Mouse (Mus musculus): Measurements from ENCODE around the gene Cox5a. TPM values are rescaled to one million over a fixed set of nuclear protein-coding genes. Genes with fewer than 3 reads are reported as not detected.

The Cox5a gene
- polyA plus RNA-seq, 1 experiment from 2014 or later, result 1,314 TPM

DNA sequence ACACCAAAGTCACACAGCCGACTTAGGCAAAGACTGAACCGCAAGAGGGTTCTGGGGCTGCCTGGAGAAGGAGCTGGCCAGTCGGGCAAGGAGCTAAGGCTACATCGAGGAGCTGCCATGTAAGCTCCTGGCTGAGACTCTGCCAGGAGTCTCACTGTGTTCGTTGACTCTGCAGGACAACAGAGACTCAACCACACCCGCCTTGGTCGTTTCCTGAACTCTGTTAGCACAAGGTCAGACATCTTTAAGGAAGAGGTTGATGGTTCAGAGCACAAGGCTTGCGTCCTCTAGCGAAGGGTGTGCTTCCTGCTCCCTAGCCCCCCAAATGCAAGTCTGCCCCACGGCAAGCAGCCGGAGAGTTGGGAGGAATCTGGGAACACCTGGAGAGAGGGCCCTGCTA is 26.8 kb downstream of the Cox5a start:
- Histone ChIP-seq H3K27ac (no peak overlapping the region), H3K4me3 (replicated peaks; ENCODE audit: low read depth, low read length) (no peak overlapping the region), H3K9me3 (replicated peaks; ENCODE audit: low read length) (no peaks in the 10 kb centered on the region), H3K27me3 (ENCODE audit: insufficient read depth, low read length) (no peaks in the 10 kb centered on the region), H3K9ac (ENCODE audit: low read depth, low read length) (no peak overlapping the region), H3K36me3 (ENCODE audit: insufficient read depth, low read length) (peaks cover 47% of the 10 kb centered on the region), H3K4me2 (ENCODE audit: low read length) (no peak overlapping the region), H3K4me1 (replicated peaks; ENCODE audit: insufficient read depth, low read length) (peaks cover 7% of the 10 kb centered on the region; the same call in 1 of the 2 replicates)
- DNase-seq (ENCODE audit: low spot score) (no peak), ATAC-seq (replicated peaks; ENCODE audit: low FRiP score, low read depth) (no peak)
- TF ChIP-seq CTCF (IDR thresholded peaks at IDR 0.05; ENCODE audit: low read depth), result no peak
- 89% methylated on average over 11 of the region's 11 CpGs for WGBS

DNA sequence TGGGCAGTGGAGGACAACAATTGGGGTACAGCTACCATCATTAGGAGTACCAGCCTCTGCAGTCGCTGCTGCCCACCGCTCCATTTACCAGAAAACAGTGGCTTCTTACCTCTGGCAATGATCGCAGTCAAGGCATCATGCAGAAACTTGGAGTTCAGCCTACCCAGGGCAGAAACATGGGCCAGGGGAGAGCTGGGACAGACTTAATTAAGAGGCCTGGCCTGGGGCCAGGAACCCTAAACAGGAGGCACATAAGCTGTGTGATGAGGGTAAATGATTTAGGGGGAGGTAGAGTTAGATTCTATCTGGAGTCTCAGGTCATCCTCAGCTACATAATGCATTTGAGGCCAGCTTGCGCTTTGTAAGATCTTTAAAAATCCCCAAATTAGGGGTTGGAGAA is 28.1 kb downstream of the Cox5a start:
- Histone ChIP-seq H3K9me3 (replicated peaks; ENCODE audit: low read length) (no peaks in the 10 kb centered on the region), H3K27me3 (ENCODE audit: insufficient read depth, low read length) (no peaks in the 10 kb centered on the region), H3K9ac (ENCODE audit: low read depth, low read length) (no peak overlapping the region), H3K27ac (no peak overlapping the region), H3K36me3 (ENCODE audit: insufficient read depth, low read length) (peaks cover 36% of the 10 kb centered on the region), H3K4me1 (replicated peaks; ENCODE audit: insufficient read depth, low read length) (peaks cover 7% of the 10 kb centered on the region; the same call in 1 of the 2 replicates), H3K4me2 (ENCODE audit: low read length) (no peak overlapping the region), H3K4me3 (replicated peaks; ENCODE audit: low read depth, low read length) (no peak overlapping the region)
- 90% methylated on average over 4 of the region's 4 CpGs for WGBS
- DNase-seq (ENCODE audit: low spot score), result no peak
- TF ChIP-seq CTCF (IDR thresholded peaks at IDR 0.05; ENCODE audit: low read depth), result no peak
- ATAC-seq (replicated peaks; ENCODE audit: low FRiP score, low read depth), result no peak

DNA sequence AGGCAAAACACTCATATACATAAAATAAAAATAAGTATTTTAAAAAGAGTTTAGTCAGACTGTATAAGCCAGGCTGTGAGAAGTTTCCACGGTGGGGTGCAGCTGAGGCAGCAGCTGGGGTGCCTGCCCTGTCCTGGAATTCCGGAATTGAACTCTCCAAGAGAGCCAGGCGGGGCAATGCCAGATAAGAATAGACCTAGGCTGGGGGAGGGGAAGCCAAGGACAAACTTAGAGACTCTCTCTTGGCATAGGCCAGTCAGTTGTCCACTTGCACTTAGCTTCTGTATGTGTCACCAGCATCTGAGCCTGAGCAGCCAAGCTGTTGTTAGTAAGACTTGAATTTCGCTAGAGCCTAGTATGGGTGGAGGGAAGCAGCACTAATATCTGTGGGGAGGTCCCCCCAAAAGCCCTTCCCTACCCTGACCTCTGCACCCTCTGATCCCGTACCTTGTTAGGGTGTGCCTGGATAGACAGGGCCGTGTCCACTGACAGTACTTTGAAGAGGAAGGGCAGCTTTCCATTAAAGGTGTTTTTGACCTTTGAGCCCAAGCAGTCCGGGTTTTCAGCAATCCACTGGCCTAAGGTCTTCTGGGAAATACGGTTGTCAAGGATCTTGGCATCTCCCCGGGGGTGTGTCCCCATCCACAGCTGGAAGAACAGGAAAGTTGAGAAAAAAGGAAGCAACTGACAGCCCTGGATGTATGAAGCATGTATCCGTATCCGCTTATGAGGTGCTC is 29.2 kb downstream of the Cox5a start:
- Histone ChIP-seq H3K27ac (no peak overlapping the region), H3K36me3 (ENCODE audit: insufficient read depth, low read length) (peaks cover 28% of the 10 kb centered on the region), H3K4me3 (replicated peaks; ENCODE audit: low read depth, low read length) (no peak overlapping the region), H3K27me3 (ENCODE audit: insufficient read depth, low read length) (no peaks in the 10 kb centered on the region), H3K9me3 (replicated peaks; ENCODE audit: low read length) (no peaks in the 10 kb centered on the region), H3K4me1 (replicated peaks; ENCODE audit: insufficient read depth, low read length) (peaks cover 7% of the 10 kb centered on the region; the same call in 1 of the 2 replicates), H3K4me2 (ENCODE audit: low read length) (no peak overlapping the region), H3K9ac (ENCODE audit: low read depth, low read length) (no peak overlapping the region)
- ATAC-seq (replicated peaks; ENCODE audit: low FRiP score, low read depth) (no peak), DNase-seq (ENCODE audit: low spot score) (no peak)
- no peak for TF ChIP-seq CTCF (IDR thresholded peaks at IDR 0.05; ENCODE audit: low read depth)
- WGBS, result 84% methylated on average over 11 of the region's 11 CpGs

DNA sequence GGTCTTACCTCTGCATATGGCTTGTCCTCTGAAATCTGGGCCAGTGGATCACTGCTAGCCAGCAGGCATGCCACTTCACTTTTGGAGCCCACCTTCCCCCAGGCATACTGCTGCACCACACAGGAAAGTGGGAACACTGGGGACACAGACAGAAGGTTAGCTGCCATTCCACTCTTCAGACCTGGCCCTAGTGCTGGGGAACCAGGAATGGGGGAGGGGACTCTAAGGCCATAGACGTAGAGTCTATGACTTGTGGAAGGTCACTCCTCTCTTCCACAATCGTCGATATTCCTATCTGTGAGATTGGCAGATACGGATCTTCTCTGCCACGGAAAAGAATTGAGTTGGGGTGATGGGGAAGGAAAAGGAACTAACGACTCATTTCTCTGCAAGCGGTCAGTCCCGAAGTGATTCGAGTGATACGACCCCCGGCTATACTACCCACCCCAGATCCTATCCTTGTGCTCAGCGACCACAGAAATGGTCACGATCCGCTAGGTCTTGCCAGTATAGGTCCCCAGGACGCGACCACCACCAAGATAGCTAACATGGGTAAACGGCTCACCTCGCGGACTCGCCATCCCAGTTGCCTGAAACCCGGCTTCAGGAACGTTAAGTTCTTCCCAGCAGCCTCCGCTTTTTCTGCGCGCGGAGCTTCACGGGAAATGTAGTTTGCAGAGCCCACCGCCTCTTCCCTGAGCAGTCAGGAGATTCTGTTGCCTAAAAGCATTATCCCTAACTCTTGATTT is 31.2 kb downstream of the Cox5a start, which contains the start of gene Mpi:
TSS of gene Mpi (minus strand) at position 625 of the 749 bp plus-strand sequence.
- H3K9me3 ChIP-seq (replicated peaks; ENCODE audit: low read length), result no peaks in the 10 kb centered on the region
- peaks cover 16% of the 10 kb centered on the region for H3K36me3 ChIP-seq (ENCODE audit: insufficient read depth, low read length)
- peak within 1 kb of the TSS; percentile 75 for H3K4me2 ChIP-seq (ENCODE audit: low read length)
- no peak for TF ChIP-seq CTCF (IDR thresholded peaks at IDR 0.05; ENCODE audit: low read depth)
- DNase-seq (ENCODE audit: low spot score) (peak; percentile 79), ATAC-seq (replicated peaks; ENCODE audit: low FRiP score, low read depth) (peak; percentile 22; the same call in 1 of the 2 replicates)
- peak within 1 kb of the TSS; percentile 72 for H3K9ac ChIP-seq (ENCODE audit: low read depth, low read length)
- H3K4me1 ChIP-seq (replicated peaks; ENCODE audit: insufficient read depth, low read length), result peaks cover 7% of the 10 kb centered on the region; the same call in 1 of the 2 replicates
- H3K4me3 ChIP-seq (replicated peaks; ENCODE audit: low read depth, low read length), result peak within 1 kb of the TSS; percentile 62
- 0% methylated on average over 28 of the region's 28 CpGs for WGBS
- H3K27me3 ChIP-seq (ENCODE audit: insufficient read depth, low read length), result no peaks in the 10 kb centered on the region
- H3K27ac ChIP-seq, result no peak within 1 kb of the TSS

DNA sequence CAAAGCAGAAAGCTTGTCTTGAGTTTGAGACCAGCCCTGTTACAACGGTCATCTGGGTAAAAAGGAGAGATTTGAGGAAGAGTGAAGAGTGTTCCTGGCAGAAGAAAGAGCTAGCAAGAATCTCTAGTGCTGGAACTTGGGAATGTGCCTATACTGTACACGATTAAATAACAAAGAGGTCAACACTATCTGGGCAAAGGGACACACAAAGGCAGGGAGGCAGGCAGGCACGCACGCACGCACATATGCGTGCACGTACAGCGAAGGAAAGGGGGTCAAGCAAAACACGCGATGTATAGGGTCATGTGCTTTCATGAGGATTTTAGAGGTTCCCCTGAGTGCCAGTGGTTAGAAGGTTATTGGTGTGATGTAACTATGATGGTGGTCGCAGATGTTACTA is 32.0 kb downstream of the Cox5a start:
- H3K36me3 ChIP-seq (ENCODE audit: insufficient read depth, low read length), result 0 out of 2 replicates have a peak, but pooled peaks cover 9% of the 10 kb centered on the region
- H3K4me1 ChIP-seq (replicated peaks; ENCODE audit: insufficient read depth, low read length), result peaks cover 7% of the 10 kb centered on the region; the same call in 1 of the 2 replicates
- no peak overlapping the region for H3K4me2 ChIP-seq (ENCODE audit: low read length)
- no peak for ATAC-seq (replicated peaks; ENCODE audit: low FRiP score, low read depth)
- no peak for DNase-seq (ENCODE audit: low spot score)
- no peaks in the 10 kb centered on the region for H3K9me3 ChIP-seq (replicated peaks; ENCODE audit: low read length)
- H3K27me3 ChIP-seq (ENCODE audit: insufficient read depth, low read length), result no peaks in the 10 kb centered on the region
- no peak overlapping the region for H3K4me3 ChIP-seq (replicated peaks; ENCODE audit: low read depth, low read length)
- TF ChIP-seq CTCF (IDR thresholded peaks at IDR 0.05; ENCODE audit: low read depth), result no peak
- H3K27ac ChIP-seq, result no peak overlapping the region
- WGBS, result 76% methylated on average over 11 of the region's 11 CpGs
- H3K9ac ChIP-seq (ENCODE audit: low read depth, low read length), result no peak overlapping the region

DNA sequence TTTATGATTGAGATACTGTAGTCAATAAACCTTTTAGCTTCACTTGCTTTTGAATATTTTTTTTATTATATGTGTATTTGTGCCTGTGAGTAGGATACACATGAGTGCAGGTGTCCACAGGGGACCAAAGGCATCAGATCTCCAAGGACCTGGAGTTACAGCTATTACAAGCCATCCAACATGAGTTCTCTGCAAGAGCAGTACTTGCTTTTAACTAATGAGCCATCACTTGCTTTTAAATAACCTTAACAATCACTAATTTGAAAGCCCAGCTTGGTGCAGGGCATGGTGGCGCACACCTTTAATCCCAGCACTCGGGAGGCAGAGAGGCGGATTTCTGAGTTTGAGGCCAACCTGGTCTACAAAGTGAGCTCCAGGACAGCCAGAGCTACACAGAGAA is 33.7 kb downstream of the Cox5a start:
- Histone ChIP-seq H3K4me2 (ENCODE audit: low read length) (no peak overlapping the region), H3K9me3 (replicated peaks; ENCODE audit: low read length) (no peaks in the 10 kb centered on the region), H3K27me3 (ENCODE audit: insufficient read depth, low read length) (no peaks in the 10 kb centered on the region), H3K36me3 (ENCODE audit: insufficient read depth, low read length) (0 out of 2 replicates have a peak, but pooled peaks cover 9% of the 10 kb centered on the region), H3K4me1 (replicated peaks; ENCODE audit: insufficient read depth, low read length) (peaks cover 7% of the 10 kb centered on the region; the same call in 1 of the 2 replicates), H3K4me3 (replicated peaks; ENCODE audit: low read depth, low read length) (no peak overlapping the region), H3K9ac (ENCODE audit: low read depth, low read length) (no peak overlapping the region), H3K27ac (no peak overlapping the region)
- no peak for ATAC-seq (replicated peaks; ENCODE audit: low FRiP score, low read depth)
- no peak for DNase-seq (ENCODE audit: low spot score)
- no peak for TF ChIP-seq CTCF (IDR thresholded peaks at IDR 0.05; ENCODE audit: low read depth)
- 65% methylated on average over 3 of the region's 3 CpGs for WGBS
